31 mouse cellular contexts compared by ENCODE assay signal in genomic region chr2:25813364-25813763, GRCm38 (mm10). TPM values are rescaled to one million over a fixed set of nuclear protein-coding genes. Genes with fewer than 3 reads are reported as not detected.
DNase-seq lines count a peak whose midpoint lies in the region; ATAC-seq and TF ChIP-seq lines count a peak whose summit lies in the region.
"Had no signal": no experiment of that assay in that cellular context is flagged by ENCODE, and none has a peak within 500 bp of the region (broad histone marks: within the 10 kb centered on the region; RNA-seq: fewer than 3 reads in every experiment).

No protein-coding gene starts in this region.

- 62% methylated on average over 5 of the region's 5 CpGs for WGBS in liver, postnatal 0 days (ENCODE audit: insufficient replicate concordance)

- DNase-seq in heart, adult 11 months = peak; percentile 64
- DNase-seq in heart, postnatal 10 days = no peak
- DNase-seq in liver, postnatal 0 days = no peak
- DNase-seq in liver = no peak
- DNase-seq in MEL (ENCODE audit: low read depth, low spot score) = peak; percentile 18
- DNase-seq in testis, postnatal 10 days (ENCODE audit: low spot score) = peak; percentile 34
- DNase-seq in adrenal gland, adult 8-10 months = no peak
- no peak for DNase-seq in embryo, embryonic 11 days
- DNase-seq: adrenal gland, postnatal 36 days; cerebellum, adult 8-10 months; gastrocnemius, postnatal 25 days; kidney, adult 8-10 months; kidney, postnatal 25 days; layer of hippocampus, adult 9-11 months; lung, postnatal 14 days had no signal

- no peak overlapping the region for H3K27ac ChIP-seq in liver, postnatal 0 days (ENCODE audit: low read depth)
- H3K27ac ChIP-seq in MEL (ENCODE audit: control insufficient read depth, low read depth, low read length) = no peak overlapping the region
- H3K27ac ChIP-seq: embryonic facial prominence, embryonic 10.5 days; forebrain, embryonic 13.5 days; heart, embryonic 15.5 days; limb, embryonic 10.5 days; liver, embryonic 15.5 days; midbrain, embryonic 13.5 days; neural tube, embryonic 15.5 days had no signal

- TF ChIP-seq CTCF in liver, postnatal 0 days (IDR thresholded peaks at IDR 0.05; ENCODE audit: low read depth) = peak; percentile 35
- peak; percentile 40 to 50 (median 50) for TF ChIP-seq CTCF in MEL (IDR thresholded peaks at IDR 0.05 in 2 of 3, conservative IDR thresholded peaks at IDR 0.05 in 1 of 3; ENCODE audit: control insufficient read depth in 1 of 3, insufficient read depth in 1 of 3, low read depth in 2 of 3, low read length in 3 of 3, poor library complexity in 1 of 3, severe bottlenecking in 1 of 3)

- H3K4me3 ChIP-seq in liver, postnatal 0 days (ENCODE audit: low read depth, low read length) = no peak overlapping the region
- no peak overlapping the region for H3K4me3 ChIP-seq in MEL (ENCODE audit: control insufficient read depth in 1 of 2, insufficient read depth in 1 of 2, low read depth in 2 of 2, low read length in 2 of 2)
- H3K4me3 ChIP-seq: embryonic facial prominence, embryonic 10.5 days; forebrain, embryonic 13.5 days; heart, embryonic 15.5 days; limb, embryonic 10.5 days; liver, embryonic 15.5 days; midbrain, embryonic 13.5 days; myocyte; neural tube, embryonic 15.5 days had no signal

- H3K4me2 ChIP-seq in liver, postnatal 0 days (ENCODE audit: low read depth, low read length) = no peak overlapping the region
- H3K4me2 ChIP-seq: forebrain, embryonic 13.5 days; heart, embryonic 15.5 days; liver, embryonic 15.5 days; midbrain, embryonic 13.5 days; neural tube, embryonic 15.5 days had no signal

- intact Hi-C loops in heart, postnatal 10 days (cut with DNase I) = no loop called here

- no peaks in the 10 kb centered on the region for H3K9me3 ChIP-seq in liver, postnatal 0 days (ENCODE audit: low read length)
- H3K9me3 ChIP-seq in MEL (replicated peaks; ENCODE audit: insufficient read depth, low read length) = no peaks in the 10 kb centered on the region
- H3K9me3 ChIP-seq: embryonic facial prominence, embryonic 10.5 days; heart, embryonic 15.5 days; limb, embryonic 10.5 days; liver, embryonic 15.5 days; midbrain, embryonic 13.5 days; neural tube, embryonic 15.5 days had no signal

- no peaks in the 10 kb centered on the region for H3K27me3 ChIP-seq in liver, postnatal 0 days (ENCODE audit: insufficient read depth, low read length)
- peaks cover 0 to 3% of the 10 kb centered on the region in 2 experiments; a peak in 2 of 4 replicates for H3K27me3 ChIP-seq in MEL (ENCODE audit: control insufficient read depth in 1 of 2, insufficient read depth in 2 of 2, low read length in 2 of 2)
- H3K27me3 ChIP-seq: forebrain, embryonic 13.5 days; heart, embryonic 15.5 days; liver, embryonic 15.5 days; midbrain, embryonic 13.5 days; neural tube, embryonic 15.5 days had no signal

- no peak for TF ChIP-seq EP300 in liver, postnatal 0 days (IDR thresholded peaks at IDR 0.05; ENCODE audit: low read depth)
- TF ChIP-seq EP300 in MEL (IDR thresholded peaks at IDR 0.05; ENCODE audit: low read depth in 1 of 2, low read length in 2 of 2) = no peak

- TF ChIP-seq RAD21 in MEL (IDR thresholded peaks at IDR 0.05; ENCODE audit: low read depth, low read length) = peak; percentile 4

- H3K4me1 ChIP-seq in liver, postnatal 0 days (ENCODE audit: insufficient read depth) = no peaks in the 10 kb centered on the region
- no peaks in the 10 kb centered on the region for H3K4me1 ChIP-seq in MEL (ENCODE audit: control insufficient read depth in 1 of 2, insufficient read depth in 2 of 2, low read length in 2 of 2)
- H3K4me1 ChIP-seq: embryonic facial prominence, embryonic 10.5 days; forebrain, embryonic 13.5 days; heart, embryonic 15.5 days; limb, embryonic 10.5 days; liver, embryonic 15.5 days; midbrain, embryonic 13.5 days; neural tube, embryonic 15.5 days had no signal

- no peaks in the 10 kb centered on the region for H3K79me2 ChIP-seq in MEL (ENCODE audit: control insufficient read depth, insufficient read depth, low read length, poor library complexity)

- H3K36me3 ChIP-seq in liver, postnatal 0 days (replicated peaks; ENCODE audit: insufficient read depth, low read length) = no peaks in the 10 kb centered on the region
- H3K36me3 ChIP-seq in MEL (ENCODE audit: control insufficient read depth in 1 of 2, insufficient read depth in 2 of 2, low read length in 2 of 2) = no peaks in the 10 kb centered on the region
- H3K36me3 ChIP-seq: embryonic facial prominence, embryonic 10.5 days; heart, embryonic 15.5 days; limb, embryonic 10.5 days; liver, embryonic 15.5 days; midbrain, embryonic 13.5 days; neural tube, embryonic 15.5 days had no signal

- no peak for TF ChIP-seq POLR2A in MEL (IDR thresholded peaks at IDR 0.05; ENCODE audit: control insufficient read depth in 1 of 2, insufficient read depth in 1 of 2, low read depth in 1 of 2, low read length in 2 of 2, poor library complexity in 1 of 2)

- no peak overlapping the region for H3K9ac ChIP-seq in liver, postnatal 0 days (replicated peaks)
- no peak overlapping the region for H3K9ac ChIP-seq in MEL (ENCODE audit: control insufficient read depth, low read depth, low read length, poor library complexity, severe bottlenecking)
- H3K9ac ChIP-seq: forebrain, embryonic 13.5 days; heart, embryonic 15.5 days; liver, embryonic 15.5 days; midbrain, embryonic 13.5 days; neural tube, embryonic 15.5 days had no signal

- ATAC-seq in liver, postnatal 0 days = no peak
- ATAC-seq: activated CD4-positive, CD25-positive, alpha-beta regulatory T cell, adult 4 months; CD4-positive, CD25-positive, alpha-beta regulatory T cell, adult 4 months; forebrain, embryonic 13.5 days; hindbrain, embryonic 16.5 days; midbrain, embryonic 13.5 days had no signal

TF ChIP-seq in MEL, 35 proteins besides CTCF, POLR2A, EP300 and RAD21:
- TF ChIP-seq SMC3 (IDR thresholded peaks at IDR 0.05; ENCODE audit: low read depth, low read length) (peak; percentile 21; the same call in 1 of the 2 replicates), USF1 (IDR thresholded peaks at IDR 0.05; ENCODE audit: low read depth, low read length) (no peak)
TF ChIP-seq in MEL: peak in this region for 1.

RNA-seq across cellular contexts. Expression of gene Glt6d1, which starts 2.3 kb away (rescaled TPM):
- total RNA-seq in heart, postnatal 10 days (2021) = not detected
- not detected in 2 replicates for polyA plus RNA-seq in liver, postnatal 0 days (2015; fragmentation: Nextera tagmentation; extraction: Ambion mirVana)
- not detected in 2 replicates for total RNA-seq in MEL (2012; rRNA removed)
- polyA plus RNA-seq in MEL (2012; ENCODE audit: insufficient read depth in 1 of 2, insufficient read length in 2 of 2, low read depth in 1 of 2, low replicate concordance in 2 of 2, missing spikeins in 1 of 2) = not detected
- not detected for total RNA-seq in adrenal gland, adult 8-10 months (2022)
- total RNA-seq: adrenal gland, postnatal 36 days; gastrocnemius, postnatal 25 days; heart, adult 8-10 months; hematopoietic stem cell, adult 5-6 weeks; left cerebral cortex, adult 8-10 months; megakaryocyte, adult 5-6 weeks had no signal
- polyA plus RNA-seq: activated CD4-positive, CD25-positive, alpha-beta regulatory T cell, adult 4 months; CD4-positive, CD25-positive, alpha-beta regulatory T cell, adult 4 months; embryonic facial prominence, embryonic 10.5 days; forebrain, embryonic 13.5 days; heart, embryonic 15.5 days; hindbrain, embryonic 16.5 days; limb, embryonic 10.5 days; liver, embryonic 15.5 days; midbrain, embryonic 13.5 days; myocyte; neural tube, embryonic 15.5 days; thymus, postnatal 0 days had no signal

RNA-seq across cellular contexts. Expression of gene Lcn9, which starts 9.6 kb away (rescaled TPM):
- total RNA-seq in heart, postnatal 10 days (2021) = not detected
- not detected in 2 replicates for polyA plus RNA-seq in liver, postnatal 0 days (2015; fragmentation: Nextera tagmentation; extraction: Ambion mirVana)
- total RNA-seq in MEL (2012; rRNA removed) = not detected in 2 replicates
- not detected for polyA plus RNA-seq in MEL (2012; ENCODE audit: insufficient read depth in 1 of 2, insufficient read length in 2 of 2, low read depth in 1 of 2, low replicate concordance in 2 of 2, missing spikeins in 1 of 2)
- not detected for total RNA-seq in adrenal gland, adult 8-10 months (2022)
- total RNA-seq: adrenal gland, postnatal 36 days; gastrocnemius, postnatal 25 days; heart, adult 8-10 months; hematopoietic stem cell, adult 5-6 weeks; left cerebral cortex, adult 8-10 months; megakaryocyte, adult 5-6 weeks had no signal
- polyA plus RNA-seq: activated CD4-positive, CD25-positive, alpha-beta regulatory T cell, adult 4 months; CD4-positive, CD25-positive, alpha-beta regulatory T cell, adult 4 months; embryonic facial prominence, embryonic 10.5 days; forebrain, embryonic 13.5 days; heart, embryonic 15.5 days; hindbrain, embryonic 16.5 days; limb, embryonic 10.5 days; liver, embryonic 15.5 days; midbrain, embryonic 13.5 days; myocyte; neural tube, embryonic 15.5 days had no signal

RNA-seq across cellular contexts. Expression of gene Gm13539, which starts 31.3 kb away (rescaled TPM):
- total RNA-seq in heart, postnatal 10 days (2021) = not detected
- not detected in 2 replicates for polyA plus RNA-seq in liver, postnatal 0 days (2015; fragmentation: Nextera tagmentation; extraction: Ambion mirVana)
- not detected in 2 replicates for total RNA-seq in MEL (2012; rRNA removed)
- polyA plus RNA-seq in MEL (2012; ENCODE audit: insufficient read depth in 1 of 2, insufficient read length in 2 of 2, low read depth in 1 of 2, low replicate concordance in 2 of 2, missing spikeins in 1 of 2) = not detected
- total RNA-seq in adrenal gland, adult 8-10 months (2022) = not detected
- total RNA-seq: adrenal gland, postnatal 36 days; gastrocnemius, postnatal 25 days; heart, adult 8-10 months; hematopoietic stem cell, adult 5-6 weeks; left cerebral cortex, adult 8-10 months; megakaryocyte, adult 5-6 weeks had no signal
- polyA plus RNA-seq: activated CD4-positive, CD25-positive, alpha-beta regulatory T cell, adult 4 months; CD4-positive, CD25-positive, alpha-beta regulatory T cell, adult 4 months; embryonic facial prominence, embryonic 10.5 days; forebrain, embryonic 13.5 days; heart, embryonic 15.5 days; hindbrain, embryonic 16.5 days; limb, embryonic 10.5 days; liver, embryonic 15.5 days; midbrain, embryonic 13.5 days; neural tube, embryonic 15.5 days had no signal

RNA-seq across cellular contexts. Expression of gene Sohlh1, which starts 33.7 kb away (rescaled TPM):
- not detected for total RNA-seq in heart, postnatal 10 days (2021)
- not detected in 2 replicates for polyA plus RNA-seq in liver, postnatal 0 days (2015; fragmentation: Nextera tagmentation; extraction: Ambion mirVana)
- total RNA-seq in MEL (2012; rRNA removed) = not detected in 2 replicates
- not detected for polyA plus RNA-seq in MEL (2012; ENCODE audit: insufficient read depth in 1 of 2, insufficient read length in 2 of 2, low read depth in 1 of 2, low replicate concordance in 2 of 2, missing spikeins in 1 of 2)
- total RNA-seq in adrenal gland, adult 8-10 months (2022) = not detected
- total RNA-seq: adrenal gland, postnatal 36 days; gastrocnemius, postnatal 25 days; heart, adult 8-10 months; hematopoietic stem cell, adult 5-6 weeks; left cerebral cortex, adult 8-10 months; megakaryocyte, adult 5-6 weeks had no signal
- polyA plus RNA-seq: embryonic facial prominence, embryonic 10.5 days; forebrain, embryonic 13.5 days; heart, embryonic 15.5 days; hindbrain, embryonic 16.5 days; limb, embryonic 10.5 days; liver, embryonic 15.5 days; midbrain, embryonic 13.5 days; myocyte; neural tube, embryonic 15.5 days had no signal

RNA-seq across cellular contexts. Expression of gene Lcn11, which starts 36.5 kb away (rescaled TPM):
- total RNA-seq in heart, postnatal 10 days (2021) = not detected
- polyA plus RNA-seq in liver, postnatal 0 days (2015; fragmentation: Nextera tagmentation; extraction: Ambion mirVana) = not detected in 2 replicates
- total RNA-seq in MEL (2012; rRNA removed) = not detected in 2 replicates
- polyA plus RNA-seq in MEL (2012; ENCODE audit: insufficient read depth in 1 of 2, insufficient read length in 2 of 2, low read depth in 1 of 2, low replicate concordance in 2 of 2, missing spikeins in 1 of 2) = not detected
- not detected for total RNA-seq in adrenal gland, adult 8-10 months (2022)
- total RNA-seq: adrenal gland, postnatal 36 days; gastrocnemius, postnatal 25 days; heart, adult 8-10 months; hematopoietic stem cell, adult 5-6 weeks; left cerebral cortex, adult 8-10 months; megakaryocyte, adult 5-6 weeks had no signal
- polyA plus RNA-seq: activated CD4-positive, CD25-positive, alpha-beta regulatory T cell, adult 4 months; CD4-positive, CD25-positive, alpha-beta regulatory T cell, adult 4 months; embryonic facial prominence, embryonic 10.5 days; forebrain, embryonic 13.5 days; heart, embryonic 15.5 days; hindbrain, embryonic 16.5 days; limb, embryonic 10.5 days; liver, embryonic 15.5 days; midbrain, embryonic 13.5 days; myocyte; neural tube, embryonic 15.5 days had no signal

Comparison
In these comparisons a context has a peak if more than half of its experiments do, and no peak if none do; other contexts are left out.
1. DNase-seq: peak in heart, adult 11 months (single experiment), MEL (single experiment) and testis, postnatal 10 days (single experiment); none in heart, postnatal 10 days (0 of 2), liver, postnatal 0 days (single experiment), liver (single experiment), adrenal gland, adult 8-10 months (single experiment) and embryo, embryonic 11 days (single experiment).